Mouse (Mus musculus) limb, embryonic 15.5 days (tissue): ENCODE results near the gene Smyd3. TPM values are rescaled to one million over a fixed set of nuclear protein-coding genes. Genes with fewer than 3 reads are reported as not detected.

Experiments used
- ATAC-seq: fragments of 200-750 bp; cut with Nextera tagmentation; 2 replicates; pipeline ENCODE4 v1.8.0; 2017; ENCODE audit warnings: low read depth, moderate TSS enrichment; ENCODE audit not compliant: insufficient number of reproducible peaks, low FRiP score, low TSS enrichment
- H3K27ac ChIP-seq: fragments of 300-500 bp; sonication (generic); 2 replicates; pipeline ENCODE4 v1.5.1; 2015; ENCODE audit warnings: moderate library complexity, mild to moderate bottlenecking, inconsistent platforms
- H3K27me3 ChIP-seq: fragments of 300-500 bp; sonication (generic); 2 replicates; pipeline ENCODE4 v1.6.1; 2015; ENCODE audit warnings: inconsistent platforms
- H3K36me3 ChIP-seq: fragments of 300-500 bp; sonication (generic); 2 replicates; pipeline ENCODE4 v1.6.1; 2015; ENCODE audit warnings: inconsistent platforms
- H3K4me1 ChIP-seq: fragments of 300-500 bp; sonication (generic); 2 replicates; pipeline ENCODE4 v1.6.1; 2015; ENCODE audit warnings: inconsistent platforms
- H3K4me2 ChIP-seq: fragments of 300-500 bp; sonication (generic); 2 replicates; pipeline ENCODE4 v1.6.1; 2015; ENCODE audit warnings: mild to moderate bottlenecking, inconsistent platforms
- H3K4me3 ChIP-seq: fragments of 300-500 bp; sonication (generic); 2 replicates; pipeline ENCODE4 v1.5.1; 2015; ENCODE audit warnings: mild to moderate bottlenecking, inconsistent platforms
- H3K9ac ChIP-seq: fragments of 300-500 bp; sonication (generic); 2 replicates; pipeline ENCODE4 v1.6.1; 2015; ENCODE audit warnings: inconsistent platforms
- H3K9me3 ChIP-seq: fragments of 300-500 bp; sonication (generic); 2 replicates; pipeline ENCODE4 v1.6.1; 2016; ENCODE audit warnings: inconsistent platforms
- WGBS: fragments of 180-500 bp; shearing (Covaris S2); methylation state at CpG from one replicate; pipeline ENCODE4 v1.1.7; 2015; 5-methylcytosine and 5-hydroxymethylcytosine counted together
- polyA plus RNA-seq: library from polyadenylated mRNA; unstranded; fragments of >200 nt; fragmentation: Nextera tagmentation; extraction: Ambion mirVana; gene quantifications from 2 replicates; pipeline ENCODE4 v1.2.1, GENCODE M21; 2015

Gene Smyd3
- polyA plus RNA-seq, 1 experiment from 2014 or later = 19.2 TPM

GRCm38 (mm10) chr1:179276866-179277265 is 241.0 kb downstream of the Smyd3 start:
- Histone ChIP-seq H3K27ac (no peak overlapping the region), H3K27me3 (no peaks in the 10 kb centered on the region), H3K4me2 (no peak overlapping the region), H3K4me1 (no peaks in the 10 kb centered on the region), H3K9ac (no peak overlapping the region), H3K9me3 (no peaks in the 10 kb centered on the region), H3K4me3 (no peak overlapping the region), H3K36me3 (no peaks in the 10 kb centered on the region)
- WGBS = 95% methylated on average over 1 of the region's 1 CpGs
- ATAC-seq = no peak

- Histone ChIP-seq H3K9me3 (0 out of 2 replicates have a peak, but pooled peaks cover 7% of the 10 kb centered on the region), H3K27ac (no peak overlapping the region), H3K36me3 (no peaks in the 10 kb centered on the region), H3K4me2 (no peak overlapping the region), H3K4me1 (no peaks in the 10 kb centered on the region), H3K27me3 (no peaks in the 10 kb centered on the region), H3K9ac (no peak overlapping the region), H3K4me3 (no peak overlapping the region)
- WGBS = 89% methylated on average over 4 of the region's 4 CpGs
- no peak for ATAC-seq
These were observed 244.9 kb downstream of the Smyd3 start for GRCm38 (mm10) chr1:179272926-179273325.

DNA sequence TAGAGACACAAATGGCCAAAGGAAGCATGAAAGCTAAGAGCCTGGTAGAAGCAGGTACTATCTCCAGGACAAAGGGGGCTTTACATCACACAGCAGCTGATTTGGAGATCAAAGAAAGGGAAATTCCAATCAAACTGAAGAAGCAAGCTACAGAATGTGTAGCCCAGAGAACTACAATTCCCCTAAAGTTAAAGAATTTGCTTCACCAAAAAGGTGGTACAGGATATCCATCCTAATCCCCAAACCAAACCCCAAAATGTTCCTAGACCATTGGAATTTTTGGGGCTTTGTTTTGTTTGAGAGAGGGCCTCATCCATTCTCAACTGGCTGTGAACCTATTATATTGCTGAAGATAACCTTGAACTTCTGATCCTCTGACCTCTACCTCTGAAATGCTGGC is 245.5 kb downstream of the Smyd3 start:
- Histone ChIP-seq H3K27me3 (no peaks in the 10 kb centered on the region), H3K36me3 (no peaks in the 10 kb centered on the region), H3K4me3 (no peak overlapping the region), H3K9ac (no peak overlapping the region), H3K9me3 (0 out of 2 replicates have a peak, but pooled peaks cover 7% of the 10 kb centered on the region), H3K4me2 (no peak overlapping the region), H3K27ac (no peak overlapping the region), H3K4me1 (no peaks in the 10 kb centered on the region)
- ATAC-seq = no peak

DNA sequence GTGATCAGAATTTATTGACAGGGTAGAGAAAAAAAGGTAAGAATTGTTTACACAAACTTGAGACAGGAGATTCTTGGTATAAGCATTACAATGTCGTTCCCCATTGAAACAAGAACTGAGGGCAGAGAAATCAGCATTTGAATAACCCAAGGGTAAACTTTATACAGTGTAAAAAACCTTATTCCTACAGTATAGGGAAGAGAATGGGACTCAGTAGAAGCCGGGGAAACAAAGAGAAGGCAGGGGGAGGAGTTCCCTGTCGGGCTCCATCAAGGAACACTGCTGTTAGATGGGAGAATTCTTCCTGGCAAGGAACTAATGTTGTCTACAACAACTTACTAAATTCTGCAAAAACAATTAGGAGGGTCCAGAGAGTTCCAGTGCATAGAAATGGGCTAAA is 250.9 kb downstream of the Smyd3 start:
- Histone ChIP-seq H3K4me1 (peaks cover 2% of the 10 kb centered on the region; the same call in 1 of the 2 replicates), H3K27ac (no peak overlapping the region), H3K9ac (no peak overlapping the region), H3K9me3 (0 out of 2 replicates have a peak, but pooled peaks cover 7% of the 10 kb centered on the region), H3K4me3 (no peak overlapping the region), H3K36me3 (no peaks in the 10 kb centered on the region), H3K4me2 (no peak overlapping the region), H3K27me3 (no peaks in the 10 kb centered on the region)
- ATAC-seq = no peak
- WGBS = 78% methylated on average over 3 of the region's 3 CpGs

GRCm38 (mm10) chr1:179261496-179261966 is 256.3 kb downstream of the Smyd3 start:
- no peak overlapping the region for H3K9ac ChIP-seq
- no peaks in the 10 kb centered on the region for H3K36me3 ChIP-seq
- H3K4me2 ChIP-seq = no peak overlapping the region
- no peak overlapping the region for H3K27ac ChIP-seq
- 31% methylated on average over 11 of the region's 11 CpGs for WGBS
- ATAC-seq = no peak
- H3K4me3 ChIP-seq = no peak overlapping the region
- H3K4me1 ChIP-seq = peaks cover 8% of the 10 kb centered on the region
- H3K27me3 ChIP-seq = no peaks in the 10 kb centered on the region
- no peaks in the 10 kb centered on the region for H3K9me3 ChIP-seq

DNA sequence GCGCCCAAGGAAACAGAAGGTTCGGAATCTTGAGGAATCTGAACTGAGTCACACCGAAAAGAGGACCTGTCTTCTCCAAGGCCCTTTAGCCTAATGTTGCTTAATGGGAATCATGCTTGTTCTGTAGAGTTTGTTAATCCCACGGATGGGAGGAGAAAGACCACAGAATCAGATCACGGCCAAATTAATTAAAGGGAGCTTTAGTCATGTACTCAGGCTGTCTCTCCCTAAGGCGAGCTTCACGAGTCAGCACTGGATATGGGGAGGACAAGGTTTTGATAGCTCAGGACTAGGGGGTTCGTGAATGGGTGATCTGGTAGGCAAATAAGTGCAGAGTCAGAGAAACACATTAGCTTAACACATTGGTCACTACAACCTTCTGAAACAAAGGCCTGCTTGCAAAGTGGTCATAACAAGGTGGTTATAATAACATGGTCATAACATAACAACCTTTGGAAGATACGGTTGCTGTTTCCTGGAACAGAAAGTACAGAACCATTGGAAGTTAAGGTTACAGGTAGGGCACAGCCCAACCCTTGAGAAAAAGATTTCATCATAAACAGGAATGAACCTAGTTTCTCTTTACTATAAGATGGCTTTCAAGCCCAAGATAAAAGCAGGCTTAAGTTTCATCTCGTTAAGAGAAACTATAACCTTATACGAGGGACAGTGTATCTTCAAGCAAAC is 261.9 kb downstream of the Smyd3 start:
- no peaks in the 10 kb centered on the region for H3K4me1 ChIP-seq
- no peaks in the 10 kb centered on the region for H3K9me3 ChIP-seq
- WGBS = 82% methylated on average over 11 of the region's 11 CpGs
- H3K27me3 ChIP-seq = no peaks in the 10 kb centered on the region
- H3K36me3 ChIP-seq = no peaks in the 10 kb centered on the region
- H3K4me2 ChIP-seq = no peak overlapping the region
- H3K4me3 ChIP-seq = no peak overlapping the region
- no peak for ATAC-seq
- no peak overlapping the region for H3K27ac ChIP-seq
- H3K9ac ChIP-seq = no peak overlapping the region

DNA sequence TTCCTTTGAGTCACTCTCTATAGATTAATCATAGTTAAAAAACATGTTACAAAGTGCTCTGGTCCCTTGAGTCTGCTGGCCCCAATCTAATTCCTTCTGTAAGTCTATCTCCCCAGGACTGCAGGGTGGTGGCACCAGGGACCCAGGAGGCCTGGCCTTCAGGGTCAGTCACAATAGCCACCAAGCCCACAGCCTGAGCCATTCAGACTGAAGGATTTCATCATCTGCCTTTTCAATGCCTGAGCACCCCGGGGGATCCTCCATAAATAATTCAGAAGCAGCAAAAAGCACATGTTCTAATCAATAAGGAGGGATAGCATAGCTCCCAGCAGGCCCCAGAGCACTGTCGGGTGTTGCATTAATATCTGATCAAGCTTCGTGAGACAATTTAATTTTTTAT is 263.3 kb downstream of the Smyd3 start:
- Histone ChIP-seq H3K27me3 (no peaks in the 10 kb centered on the region), H3K27ac (no peak overlapping the region), H3K4me2 (no peak overlapping the region), H3K4me1 (no peaks in the 10 kb centered on the region), H3K4me3 (no peak overlapping the region), H3K9ac (no peak overlapping the region), H3K36me3 (no peaks in the 10 kb centered on the region), H3K9me3 (no peaks in the 10 kb centered on the region)
- no peak for ATAC-seq
- 50% methylated on average over 3 of the region's 3 CpGs for WGBS

DNA sequence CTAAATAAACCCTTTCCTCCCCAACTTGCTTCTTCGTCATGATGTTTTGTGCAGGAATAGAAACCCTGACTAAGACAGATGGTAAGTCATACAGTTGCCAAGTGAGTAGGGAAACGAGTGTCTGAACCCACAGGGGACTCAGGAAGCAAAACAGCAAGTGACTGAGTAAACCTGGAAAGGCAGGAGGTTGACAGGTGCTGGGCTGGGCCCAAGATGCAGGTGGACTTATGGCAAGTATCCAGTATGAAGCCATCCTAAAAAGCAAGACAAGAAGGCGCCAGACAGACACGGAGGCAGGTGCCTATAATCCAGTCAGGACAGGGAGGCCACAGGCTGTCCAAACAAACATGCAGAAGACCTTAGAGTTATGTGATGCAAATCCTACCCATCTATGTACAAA is 265.2 kb downstream of the Smyd3 start:
- Histone ChIP-seq H3K4me3 (no peak overlapping the region), H3K4me2 (no peak overlapping the region), H3K9me3 (no peaks in the 10 kb centered on the region), H3K27ac (no peak overlapping the region), H3K27me3 (no peaks in the 10 kb centered on the region), H3K36me3 (no peaks in the 10 kb centered on the region), H3K9ac (no peak overlapping the region), H3K4me1 (no peaks in the 10 kb centered on the region)
- WGBS = 73% methylated on average over 4 of the region's 4 CpGs
- no peak for ATAC-seq

DNA sequence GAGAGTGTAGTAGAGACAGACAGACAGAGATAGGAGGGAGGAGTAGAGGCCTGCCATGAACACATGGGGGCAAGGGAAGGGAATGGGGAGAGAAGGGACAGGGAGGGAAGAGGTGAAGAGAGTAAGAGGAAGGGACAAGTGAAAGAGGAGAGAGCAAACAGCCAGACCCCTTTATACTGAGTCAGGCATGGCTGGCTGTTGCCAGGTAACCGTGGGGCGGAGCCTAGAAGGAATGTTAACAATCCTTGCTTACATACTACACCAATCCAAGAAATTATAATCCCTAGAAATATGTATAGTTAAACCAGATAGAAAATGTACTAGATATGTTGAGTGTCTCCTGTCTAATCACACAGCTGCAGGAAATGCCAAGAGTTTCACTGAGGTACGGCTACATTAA is 267.5 kb downstream of the Smyd3 start:
- H3K36me3 ChIP-seq = no peaks in the 10 kb centered on the region
- no peak overlapping the region for H3K9ac ChIP-seq
- H3K4me2 ChIP-seq = no peak overlapping the region
- no peak overlapping the region for H3K4me3 ChIP-seq
- H3K9me3 ChIP-seq = no peaks in the 10 kb centered on the region
- no peak overlapping the region for H3K27ac ChIP-seq
- H3K4me1 ChIP-seq = no peaks in the 10 kb centered on the region
- ATAC-seq = no peak
- 92% methylated on average over 3 of the region's 3 CpGs for WGBS
- H3K27me3 ChIP-seq = no peaks in the 10 kb centered on the region

- no peak for ATAC-seq
- H3K27ac ChIP-seq = no peak overlapping the region
- 88% methylated on average over 8 of the region's 8 CpGs for WGBS
- H3K4me2 ChIP-seq = no peak overlapping the region
- H3K36me3 ChIP-seq = no peaks in the 10 kb centered on the region
- no peaks in the 10 kb centered on the region for H3K4me1 ChIP-seq
- H3K9ac ChIP-seq = no peak overlapping the region
- no peaks in the 10 kb centered on the region for H3K27me3 ChIP-seq
- no peak overlapping the region for H3K4me3 ChIP-seq
- no peaks in the 10 kb centered on the region for H3K9me3 ChIP-seq
These were observed 274.3 kb downstream of the Smyd3 start for GRCm38 (mm10) chr1:179243554-179243953.

DNA sequence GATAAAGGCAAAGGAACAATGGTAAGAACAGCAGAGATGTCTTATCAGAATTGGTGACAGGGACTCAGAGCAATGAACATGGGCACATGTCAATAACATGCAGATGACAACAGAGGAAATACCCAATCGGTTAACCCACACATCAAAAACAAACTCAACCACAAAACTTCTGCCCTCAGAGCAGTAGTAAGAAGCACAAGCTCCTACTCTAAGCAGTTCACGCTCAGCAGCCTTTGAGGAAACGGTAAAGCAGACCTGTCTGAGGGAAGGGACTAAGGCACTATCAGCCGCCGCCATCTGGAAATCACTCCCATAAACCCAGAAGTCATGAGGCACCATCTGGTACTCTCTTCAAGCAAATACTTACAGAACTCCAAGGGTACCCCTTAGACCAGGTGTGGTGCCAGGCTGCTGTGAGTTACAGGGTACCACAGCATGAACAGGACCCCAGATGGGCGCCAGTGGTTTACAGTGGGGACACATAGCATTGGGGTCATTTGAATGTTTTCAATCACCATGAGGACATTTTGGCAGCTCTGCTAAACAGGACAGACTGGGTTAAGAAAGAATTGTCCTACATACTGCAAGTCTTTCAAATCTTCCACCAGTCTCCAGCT is 277.1 kb downstream of the Smyd3 start:
- H3K9ac ChIP-seq = no peak overlapping the region
- ATAC-seq = no peak
- WGBS = 54% methylated on average over 6 of the region's 6 CpGs
- H3K9me3 ChIP-seq = no peaks in the 10 kb centered on the region
- H3K36me3 ChIP-seq = no peaks in the 10 kb centered on the region
- H3K4me2 ChIP-seq = no peak overlapping the region
- H3K4me1 ChIP-seq = no peaks in the 10 kb centered on the region
- no peak overlapping the region for H3K4me3 ChIP-seq
- H3K27ac ChIP-seq = no peak overlapping the region
- H3K27me3 ChIP-seq = no peaks in the 10 kb centered on the region

- H3K36me3 ChIP-seq = no peaks in the 10 kb centered on the region
- H3K27ac ChIP-seq = no peak overlapping the region
- no peak overlapping the region for H3K4me2 ChIP-seq
- H3K27me3 ChIP-seq = no peaks in the 10 kb centered on the region
- no peak overlapping the region for H3K4me3 ChIP-seq
- H3K4me1 ChIP-seq = no peaks in the 10 kb centered on the region
- WGBS = 81% methylated on average over 2 of the region's 2 CpGs
- no peak overlapping the region for H3K9ac ChIP-seq
- H3K9me3 ChIP-seq = no peaks in the 10 kb centered on the region
- no peak for ATAC-seq
These were observed 279.2 kb downstream of the Smyd3 start for GRCm38 (mm10) chr1:179238639-179239038.
